Mouse (Mus musculus) intestine, postnatal 0 days (tissue): ENCODE measurements around the gene Rpap1. TPM values are rescaled to one million over a fixed set of nuclear protein-coding genes. Genes with fewer than 3 reads are reported as not detected.
"Not testable (repeated sequence)": the region's sequence is repeated elsewhere in the genome, so short reads cannot be mapped to it uniquely, and the experiment has no call there.

Source experiments
- ATAC-seq: fragments of 200-750 bp; cut with Nextera tagmentation; 2 replicates; pipeline ENCODE4 v1.8.0; 2017; ENCODE audit warnings: mild to moderate bottlenecking, moderate TSS enrichment, moderate library complexity
- H3K27ac ChIP-seq: fragments of 300-500 bp; sonication (generic); 2 replicates; pipeline ENCODE4 v1.5.1; 2014; ENCODE audit warnings: mild to moderate bottlenecking, low read depth, low read length, moderate library complexity
- H3K27me3 ChIP-seq: fragments of 300-500 bp; sonication (generic); replicated peaks from 2 replicates; pipeline ENCODE4 v1.6.1; 2014; ENCODE audit warnings: low read length, mixed read lengths; ENCODE audit not compliant: control insufficient read depth, insufficient read depth
- H3K36me3 ChIP-seq: fragments of 300-500 bp; sonication (generic); 2 replicates; pipeline ENCODE4 v1.6.1; 2014; ENCODE audit warnings: mild to moderate bottlenecking, moderate library complexity; ENCODE audit not compliant: control insufficient read depth, insufficient read depth
- H3K4me1 ChIP-seq: fragments of 300-500 bp; sonication (generic); replicated peaks from 2 replicates; pipeline ENCODE4 v1.6.1; 2014; ENCODE audit warnings: antibody characterized with exemption, low read length, mixed read lengths; ENCODE audit not compliant: control insufficient read depth, insufficient read depth
- H3K4me2 ChIP-seq: fragments of 300-500 bp; sonication (generic); replicated peaks from 2 replicates; pipeline ENCODE4 v1.6.1; 2014; ENCODE audit warnings: low read depth, mild to moderate bottlenecking, moderate library complexity
- H3K4me3 ChIP-seq: fragments of 300-500 bp; sonication (generic); 2 replicates; pipeline ENCODE4 v1.5.1; 2014; ENCODE audit warnings: low read depth, low read length
- H3K9ac ChIP-seq: fragments of 300-500 bp; sonication (generic); 2 replicates; pipeline ENCODE4 v1.6.1; 2014; ENCODE audit warnings: mild to moderate bottlenecking, low read depth, low read length
- H3K9me3 ChIP-seq: fragments of 300-500 bp; sonication (generic); 2 replicates; pipeline ENCODE4 v1.6.1; 2016; ENCODE audit warnings: mixed run types; ENCODE audit not compliant: control insufficient read depth
- CTCF ChIP-seq: sonication (generic); IDR thresholded peaks from 2 replicates; pipeline ENCODE4 v1.5.1; 2016; ENCODE audit warnings: low read depth, mild to moderate bottlenecking, control low read depth, antibody characterized with exemption, moderate library complexity
- WGBS: fragments of 180-500 bp; shearing (Covaris S2); extraction: QIAGEN DNeasy Blood & Tissue Kit; methylation state at CpG from one replicate; pipeline ENCODE4 v1.1.7; 2014; 5-methylcytosine and 5-hydroxymethylcytosine counted together
- polyA plus RNA-seq: library from polyadenylated mRNA; unstranded; fragments of >200 nt; fragmentation: Nextera tagmentation; extraction: Ambion mirVana; gene quantifications from 2 replicates; pipeline ENCODE4 v1.2.1, GENCODE M21; 2015

Gene Rpap1
- polyA plus RNA-seq, 1 experiment from 2014 or later, result 8.2 TPM

DNA sequence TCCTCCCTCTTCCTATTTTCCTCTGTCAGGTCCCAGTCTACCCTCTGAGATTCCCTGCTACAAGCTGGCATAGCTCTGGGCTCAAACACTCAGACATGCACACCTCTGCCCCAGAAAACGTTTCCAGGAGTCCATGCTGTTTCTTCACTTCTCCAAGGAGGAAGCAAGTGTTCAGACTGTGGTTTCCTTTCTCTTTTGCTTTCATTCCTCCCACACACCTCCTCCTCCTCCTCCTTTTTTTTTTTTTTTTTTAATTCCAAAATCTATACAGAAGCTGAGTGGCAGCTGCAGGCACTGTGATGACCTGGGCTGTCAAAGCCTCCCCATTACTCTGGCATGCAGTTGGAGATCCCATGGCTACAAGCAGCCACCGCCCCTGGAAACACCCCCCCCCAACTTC, 46.8 kb downstream of the Rpap1 start:
- TF ChIP-seq CTCF, result no peak
- H3K27me3 ChIP-seq, result no peaks in the 10 kb centered on the region
- no peak for ATAC-seq
- 0 out of 2 replicates have a peak overlapping the region, but pooled peaks have one; percentile 97 for H3K27ac ChIP-seq
- peaks cover 5% of the 10 kb centered on the region; the same call in 1 of the 2 replicates for H3K4me1 ChIP-seq
- H3K9ac ChIP-seq, result no peak overlapping the region
- H3K4me2 ChIP-seq, result peak overlapping the region; percentile 27; the same call in 1 of the 2 replicates
- WGBS, result 26% methylated on average over 2 of the region's 2 CpGs
- H3K36me3 ChIP-seq, result no peaks in the 10 kb centered on the region
- no peak overlapping the region for H3K4me3 ChIP-seq
- H3K9me3 ChIP-seq, result no peaks in the 10 kb centered on the region

DNA sequence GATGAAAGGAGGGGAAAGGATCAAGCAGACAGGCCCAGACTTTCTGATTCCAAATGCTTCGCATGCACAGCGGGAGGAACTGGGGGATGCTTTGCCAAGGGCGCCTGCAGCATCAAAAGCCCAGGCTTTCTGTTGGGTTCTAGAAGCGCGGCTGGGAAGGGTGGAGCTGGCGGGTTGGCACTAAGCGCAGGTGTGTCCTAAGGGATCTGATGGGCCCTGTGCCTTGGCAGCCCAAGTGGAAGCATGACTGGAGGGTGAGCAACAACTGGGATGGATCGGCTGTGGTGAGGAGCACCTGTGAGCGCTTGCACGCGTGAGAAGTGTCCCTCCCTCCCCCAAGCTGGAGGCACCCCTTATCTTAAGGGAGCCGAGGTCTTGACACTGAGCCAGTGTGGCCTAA, 50.2 kb downstream of the Rpap1 start:
- H3K9ac ChIP-seq, result no peak overlapping the region
- no peak for TF ChIP-seq CTCF
- H3K4me2 ChIP-seq, result no peak overlapping the region
- H3K4me3 ChIP-seq, result no peak overlapping the region
- 22% methylated on average over 12 of the region's 12 CpGs for WGBS
- 0 out of 2 replicates have a peak, but pooled peaks cover 4% of the 10 kb centered on the region for H3K4me1 ChIP-seq
- peaks cover 24% of the 10 kb centered on the region; the same call in 1 of the 2 replicates for H3K36me3 ChIP-seq
- no peaks in the 10 kb centered on the region for H3K27me3 ChIP-seq
- no peak overlapping the region for H3K27ac ChIP-seq
- no peak for ATAC-seq
- H3K9me3 ChIP-seq, result no peaks in the 10 kb centered on the region

DNA sequence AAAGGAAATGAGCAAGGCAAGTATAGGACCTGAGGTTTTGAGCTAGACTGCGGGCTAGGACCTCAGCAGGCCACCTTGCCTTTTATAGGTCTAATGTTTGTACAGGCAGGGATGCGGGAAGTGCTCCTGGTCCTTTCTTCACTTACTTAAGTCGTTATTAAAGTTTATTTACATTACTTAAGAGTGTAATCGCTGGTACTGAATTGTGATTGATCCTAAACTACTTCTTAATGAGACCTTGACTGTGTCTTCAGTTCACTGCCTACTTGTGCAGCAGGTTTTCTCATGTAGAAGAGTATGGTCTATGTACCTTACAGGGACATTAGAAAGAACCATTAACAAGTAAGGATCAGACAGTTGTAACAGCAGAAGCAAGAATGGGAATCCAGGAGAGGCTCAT, 56.6 kb downstream of the Rpap1 start:
- TF ChIP-seq CTCF, result no peak
- no peak for ATAC-seq
- no peak overlapping the region for H3K9ac ChIP-seq
- no peak overlapping the region for H3K4me3 ChIP-seq
- no peaks in the 10 kb centered on the region for H3K27me3 ChIP-seq
- no peaks in the 10 kb centered on the region for H3K9me3 ChIP-seq
- H3K27ac ChIP-seq, result no peak overlapping the region
- no peaks in the 10 kb centered on the region for H3K4me1 ChIP-seq
- 77% methylated on average over 4 of the region's 4 CpGs for WGBS
- peaks cover 78% of the 10 kb centered on the region for H3K36me3 ChIP-seq
- H3K4me2 ChIP-seq, result no peak overlapping the region

DNA sequence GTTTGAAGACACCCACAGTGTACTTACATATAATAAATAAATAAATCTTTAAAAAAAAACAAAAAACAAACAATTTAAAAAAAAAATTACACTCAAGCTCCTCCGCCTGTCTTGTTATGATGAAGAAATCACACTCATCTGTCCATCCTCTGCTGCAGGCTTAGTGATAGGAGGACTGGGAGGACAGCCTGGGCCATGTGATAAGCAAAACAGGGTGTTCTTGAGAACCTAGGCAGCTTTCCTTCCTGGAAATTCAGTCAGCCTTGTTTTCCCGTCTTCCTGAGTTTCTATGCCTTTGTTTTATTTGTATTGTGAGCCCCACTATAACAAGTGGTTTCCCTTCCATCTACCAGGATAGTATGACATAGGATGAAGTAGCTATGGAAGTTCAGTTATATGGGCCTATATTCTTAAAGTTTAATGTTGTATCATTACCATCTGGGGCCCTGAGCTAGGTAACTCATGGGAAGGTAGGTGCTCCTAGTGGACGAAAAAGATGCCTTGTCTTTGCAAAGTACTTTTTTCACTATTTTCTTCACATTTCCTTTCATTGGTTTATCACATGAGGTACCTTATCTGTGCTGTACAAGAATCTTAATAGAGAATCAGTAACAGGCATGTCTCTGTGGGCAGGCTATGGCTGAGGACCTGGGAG, 59.4 kb downstream of the Rpap1 start:
- Histone ChIP-seq H3K4me1 (no peaks in the 10 kb centered on the region), H3K27me3 (no peaks in the 10 kb centered on the region), H3K4me2 (no peak overlapping the region), H3K4me3 (no peak overlapping the region), H3K9ac (no peak overlapping the region), H3K9me3 (no peaks in the 10 kb centered on the region), H3K36me3 (peaks cover 78% of the 10 kb centered on the region), H3K27ac (no peak overlapping the region)
- 94% methylated on average over 3 of the region's 3 CpGs for WGBS
- no peak for ATAC-seq
- TF ChIP-seq CTCF, result no peak

- H3K9ac ChIP-seq, result no peak overlapping the region
- no peak for TF ChIP-seq CTCF
- H3K4me2 ChIP-seq, result no peak overlapping the region
- no peak overlapping the region for H3K27ac ChIP-seq
- ATAC-seq, result no peak
- H3K9me3 ChIP-seq, result no peaks in the 10 kb centered on the region
- peaks cover 66% of the 10 kb centered on the region for H3K36me3 ChIP-seq
- WGBS, result 93% methylated on average over 8 of the region's 8 CpGs
- H3K4me3 ChIP-seq, result no peak overlapping the region
- H3K4me1 ChIP-seq, result no peaks in the 10 kb centered on the region
- no peaks in the 10 kb centered on the region for H3K27me3 ChIP-seq
Observed at GRCm38 (mm10) chr2:119721070-119721469, 66.3 kb downstream of the Rpap1 start.

DNA sequence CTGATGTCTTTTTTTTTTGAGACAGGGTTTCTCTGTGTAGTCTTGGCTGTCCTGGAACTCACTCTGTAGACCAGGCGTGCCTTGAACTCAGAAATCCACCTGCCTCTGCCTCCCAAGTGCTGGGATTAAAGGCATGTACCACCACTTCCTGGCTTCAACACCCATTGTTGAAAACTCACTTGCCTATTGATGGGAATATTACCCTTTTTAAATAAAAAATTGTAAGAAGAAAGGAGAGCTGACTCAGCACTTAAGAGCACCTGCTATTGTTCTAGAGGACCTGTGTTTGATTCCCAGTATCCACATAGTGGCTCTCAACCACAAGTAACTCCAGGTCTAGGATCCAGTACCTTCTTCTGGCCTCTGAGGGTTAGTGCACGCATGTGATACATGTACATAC, 71.5 kb downstream of the Rpap1 start:
- not testable (repeated sequence) for H3K4me2 ChIP-seq, H3K9ac ChIP-seq, H3K9me3 ChIP-seq, H3K4me3 ChIP-seq, H3K27ac ChIP-seq, H3K27me3 ChIP-seq, H3K4me1 ChIP-seq, ATAC-seq
- WGBS, result 93% methylated on average over 2 of the region's 2 CpGs
- peaks cover 48% of the 10 kb centered on the region for H3K36me3 ChIP-seq

Other genes starting within 250 kb of the Rpap1 start
- 0.38 TPM in 2 replicates for gene Exd1, start 239.9 kb downstream of the Rpap1 start, polyA plus RNA-seq
- gene Chp1, start 239.8 kb downstream of the Rpap1 start, polyA plus RNA-seq, result 73.2 and 76.1 TPM in 2 replicates
- gene Nusap1, start 169.2 kb downstream of the Rpap1 start, polyA plus RNA-seq, result 15.6 and 18.7 TPM in 2 replicates
- 6.6 and 6.7 TPM in 2 replicates for gene Oip5, start 169.1 kb downstream of the Rpap1 start, polyA plus RNA-seq
- gene Ndufaf1, start 124.7 kb downstream of the Rpap1 start, polyA plus RNA-seq, result 24.3 and 26.6 TPM in 2 replicates
- gene Rtf1, start 112.5 kb downstream of the Rpap1 start, polyA plus RNA-seq, result 29.4 and 32.1 TPM in 2 replicates
- gene Itpka, start 45.2 kb downstream of the Rpap1 start, polyA plus RNA-seq, result 5.3 and 6.2 TPM in 2 replicates
- 1.5 and 1.6 TPM in 2 replicates for gene Ltk, start 27.1 kb downstream of the Rpap1 start, polyA plus RNA-seq
- 4.5 and 5.6 TPM in 2 replicates for gene Tyro3, start 10.2 kb upstream of the Rpap1 start, polyA plus RNA-seq
- 8.9 and 11.2 TPM in 2 replicates for gene Mga, start 109.7 kb upstream of the Rpap1 start, polyA plus RNA-seq
- 1.5 and 1.6 TPM in 2 replicates for gene Mapkbp1, start 185.2 kb upstream of the Rpap1 start, polyA plus RNA-seq
- 8.9 and 9.1 TPM in 2 replicates for gene Jmjd7, start 239.9 kb upstream of the Rpap1 start, polyA plus RNA-seq
- 1.3 TPM in 2 replicates for gene Gm28042, start 240.0 kb upstream of the Rpap1 start, polyA plus RNA-seq
- gene Pla2g4b, start 245.9 kb upstream of the Rpap1 start, polyA plus RNA-seq, result 0.81 and 0.99 TPM in 2 replicates